ENCODE assay signal across 17 mouse cellular contexts in the genomic region with DNA sequence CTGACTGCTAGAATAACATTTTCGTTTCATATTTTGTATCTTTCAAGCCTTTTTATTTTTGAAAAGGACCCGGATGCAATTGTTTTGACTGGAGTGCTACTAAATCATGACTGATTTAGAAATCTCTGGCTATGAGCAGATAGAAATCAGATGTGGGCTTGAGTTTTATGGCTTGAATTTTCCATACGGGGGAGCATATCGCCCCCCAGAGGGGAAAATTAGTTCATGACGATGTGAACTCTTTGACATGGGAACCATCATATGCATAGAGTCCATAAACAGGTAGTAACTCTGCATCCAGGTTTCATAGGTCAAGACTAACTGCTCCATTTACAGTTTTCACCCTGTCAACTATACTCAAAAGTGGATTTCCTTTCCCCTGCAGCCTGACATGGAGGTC. TPM values are rescaled to one million over a fixed set of nuclear protein-coding genes. Genes with fewer than 3 reads are reported as not detected.
A peak's percentile ranks its signal among the peaks of the same experiment; 100 is the strongest.
DNase-seq lines count a peak whose midpoint lies in the region; ATAC-seq and TF ChIP-seq lines count a peak whose summit lies in the region.
"Had no signal": no experiment of that assay in that cellular context is flagged by ENCODE, and none has a peak within 500 bp of the region (broad histone marks: within the 10 kb centered on the region; RNA-seq: fewer than 3 reads in every experiment).

No protein-coding gene starts in this region.

- no peaks in the 10 kb centered on the region for H3K4me1 ChIP-seq in lung, adult 2 months (ENCODE audit: control insufficient read depth, insufficient read depth, low read length)
- peaks cover 9% of the 10 kb centered on the region; the same call in 1 of the 2 replicates for H3K4me1 ChIP-seq in embryonic fibroblast, embryonic 13.5 days (ENCODE audit: control insufficient read depth, insufficient read depth, low read length)
- no peaks in the 10 kb centered on the region for H3K4me1 ChIP-seq in forebrain, embryonic 15.5 days
- H3K4me1 ChIP-seq: heart, embryonic 10.5 days; limb, embryonic 15.5 days had no signal

- DNase-seq in embryo, embryonic 10.5 days (ENCODE audit: low spot score), result peak; percentile 40
- DNase-seq in embryo, embryonic 9.5 days (ENCODE audit: extremely low spot score), result no peak
- DNase-seq in lung, adult 2 months, result no peak
- no peak for DNase-seq in lung, postnatal 14 days
- no peak for DNase-seq in urinary bladder, postnatal 36 days (ENCODE audit: low spot score in 2 of 2)
- DNase-seq: cerebellum, postnatal 14 days; heart, postnatal 4 days; layer of hippocampus, postnatal 36 days; right cerebral cortex, postnatal 25 days; thymus, postnatal 14 days had no signal

- H3K9me3 ChIP-seq in forebrain, embryonic 15.5 days, result no peaks in the 10 kb centered on the region
- H3K9me3 ChIP-seq: heart, embryonic 10.5 days; limb, embryonic 15.5 days had no signal

- no peak overlapping the region for H3K9ac ChIP-seq in forebrain, embryonic 15.5 days (replicated peaks)
- H3K9ac ChIP-seq: limb, embryonic 15.5 days had no signal

- peak overlapping the region; percentile 74 for H3K4me2 ChIP-seq in myocyte (ENCODE audit: low read depth)
- no peak overlapping the region for H3K4me2 ChIP-seq in forebrain, embryonic 15.5 days (replicated peaks)
- H3K4me2 ChIP-seq: limb, embryonic 15.5 days had no signal

- H3K4me3 ChIP-seq in lung, adult 2 months (replicated peaks; ENCODE audit: extremely low read depth, low read depth, low read length), result peak overlapping the region; percentile 23
- peak overlapping the region; percentile 16 for H3K4me3 ChIP-seq in embryonic fibroblast, embryonic 13.5 days (ENCODE audit: insufficient read depth, low read length)
- H3K4me3 ChIP-seq in myocyte, result no peak overlapping the region
- no peak overlapping the region for H3K4me3 ChIP-seq in forebrain, embryonic 15.5 days
- H3K4me3 ChIP-seq: erythroblast, embryonic 14.5 days; heart, embryonic 10.5 days; limb, embryonic 15.5 days had no signal

- WGBS in lung, adult 2 months, result 45% methylated on average over 5 of the region's 5 CpGs
- WGBS in forebrain, embryonic 15.5 days, result 60% methylated on average over 5 of the region's 5 CpGs

- no peaks in the 10 kb centered on the region for H3K27me3 ChIP-seq in myocyte (ENCODE audit: control insufficient read depth, insufficient read depth, insufficient read length)
- H3K27me3 ChIP-seq in forebrain, embryonic 15.5 days, result no peaks in the 10 kb centered on the region

- H3K36me3 ChIP-seq in myocyte (ENCODE audit: control insufficient read depth, insufficient read depth), result no peaks in the 10 kb centered on the region
- H3K36me3 ChIP-seq in forebrain, embryonic 15.5 days, result no peaks in the 10 kb centered on the region
- H3K36me3 ChIP-seq: heart, embryonic 10.5 days; limb, embryonic 15.5 days had no signal

- H3ac ChIP-seq in myocyte (ENCODE audit: control insufficient read depth, insufficient read length), result no peak overlapping the region

- H3K27ac ChIP-seq in embryonic fibroblast, embryonic 13.5 days (ENCODE audit: insufficient read depth, low read length), result peak overlapping the region; percentile 99
- H3K27ac ChIP-seq in forebrain, embryonic 15.5 days (replicated peaks), result no peak overlapping the region
- H3K27ac ChIP-seq: heart, embryonic 10.5 days; limb, embryonic 15.5 days had no signal

- ATAC-seq in forebrain, embryonic 15.5 days (replicated peaks), result no peak
- ATAC-seq: intestine, embryonic 16.5 days had no signal

- no peak for TF ChIP-seq CTCF in lung, adult 2 months (IDR thresholded peaks at IDR 0.05; ENCODE audit: insufficient read depth, low read length)
- TF ChIP-seq CTCF in embryonic fibroblast, embryonic 13.5 days (IDR thresholded peaks at IDR 0.05; ENCODE audit: borderline replicate concordance, insufficient read depth, low read length), result no peak

- no peak for TF ChIP-seq POLR2A in lung, adult 2 months (IDR thresholded peaks at IDR 0.05; ENCODE audit: borderline replicate concordance, extremely low read depth, low read depth, low read length)
- TF ChIP-seq POLR2A in embryonic fibroblast, embryonic 13.5 days (IDR thresholded peaks at IDR 0.05; ENCODE audit: low read depth, low read length), result no peak
- no peak for TF ChIP-seq POLR2A in myocyte (IDR thresholded peaks at IDR 0.05; ENCODE audit: insufficient read length, low read depth)

- H3K79me2 ChIP-seq in myocyte (ENCODE audit: control insufficient read depth, insufficient read depth), result no peaks in the 10 kb centered on the region

TF ChIP-seq in myocyte, 11 proteins besides CTCF, POLR2A, EP300 and RAD21:
- no peak for TF ChIP-seq TCF12 (IDR thresholded peaks at IDR 0.05; ENCODE audit: insufficient read depth, poor library complexity, severe bottlenecking)
- TF ChIP-seq POLR2AphosphoS2 (IDR thresholded peaks at IDR 0.05; ENCODE audit: insufficient read length, low read depth), result no peak
- no peak for TF ChIP-seq MAX (IDR thresholded peaks at IDR 0.05; ENCODE audit: low read depth)
- no peak for TF ChIP-seq CEBPB (IDR thresholded peaks at IDR 0.05; ENCODE audit: insufficient read depth, poor library complexity, severe bottlenecking)
- no peak for TF ChIP-seq E2F4 (IDR thresholded peaks at IDR 0.05; ENCODE audit: insufficient read depth)
- no peak for TF ChIP-seq TCF3 (IDR thresholded peaks at IDR 0.05; ENCODE audit: insufficient read length, low read depth)
- TF ChIP-seq MYOG (IDR thresholded peaks at IDR 0.05; ENCODE audit: control insufficient read depth in 1 of 3, insufficient read depth in 1 of 3, insufficient read length in 2 of 3, low read depth in 2 of 3), result no peak
- no peak for TF ChIP-seq SRF (IDR thresholded peaks at IDR 0.05; ENCODE audit: control insufficient read depth, insufficient read length, low read depth)
- no peak for TF ChIP-seq MYOD1 (IDR thresholded peaks at IDR 0.05; ENCODE audit: control insufficient read depth in 1 of 3, insufficient read length in 2 of 3, low read depth in 2 of 3)
- TF ChIP-seq REST (IDR thresholded peaks at IDR 0.05; ENCODE audit: insufficient read depth, insufficient read length), result no peak
- TF ChIP-seq USF1 (IDR thresholded peaks at IDR 0.05; ENCODE audit: low read depth), result no peak

RNA-seq across cellular contexts. Expression of a gene that starts 1.4 kb away (rescaled TPM):
- polyA plus RNA-seq in lung, adult 2 months (2012; rRNA removed), result 14.0 and 23.2 TPM in 2 replicates
- polyA plus RNA-seq in embryonic fibroblast, embryonic 13.5 days (2011; ENCODE audit: insufficient read length, low read depth, missing spikeins), result 34.7 and 58.0 TPM in 2 replicates
- polyA plus RNA-seq in myocyte (2012; fragmentation: generic; extraction: Trizol), result 2.1 TPM
- 0.52 and 0.95 TPM in 2 replicates for polyA plus RNA-seq in forebrain, embryonic 15.5 days (2015; fragmentation: Nextera tagmentation; extraction: Ambion mirVana)
- polyA plus RNA-seq: erythroblast, embryonic 14.5 days had no signal

RNA-seq across cellular contexts. Expression of a gene that starts 45.0 kb away (rescaled TPM):
- polyA plus RNA-seq in lung, adult 2 months (2012; rRNA removed), result 1.9 and 3.7 TPM in 2 replicates
- polyA plus RNA-seq in embryonic fibroblast, embryonic 13.5 days (2011; ENCODE audit: insufficient read length, low read depth, missing spikeins), result 11.3 and 13.7 TPM in 2 replicates
- polyA plus RNA-seq in myocyte (2012; fragmentation: generic; extraction: Trizol), result 2.5 TPM
- 8.0 and 8.5 TPM in 2 replicates for polyA plus RNA-seq in forebrain, embryonic 15.5 days (2015; fragmentation: Nextera tagmentation; extraction: Ambion mirVana)

Comparison
In these comparisons a context has a peak if more than half of its experiments do, and no peak if none do; other contexts are left out.
1. H3K4me3 ChIP-seq: peak in lung, adult 2 months (single experiment) and embryonic fibroblast, embryonic 13.5 days (single experiment); none in myocyte (single experiment) and forebrain, embryonic 15.5 days (single experiment).